In the genomic region with DNA sequence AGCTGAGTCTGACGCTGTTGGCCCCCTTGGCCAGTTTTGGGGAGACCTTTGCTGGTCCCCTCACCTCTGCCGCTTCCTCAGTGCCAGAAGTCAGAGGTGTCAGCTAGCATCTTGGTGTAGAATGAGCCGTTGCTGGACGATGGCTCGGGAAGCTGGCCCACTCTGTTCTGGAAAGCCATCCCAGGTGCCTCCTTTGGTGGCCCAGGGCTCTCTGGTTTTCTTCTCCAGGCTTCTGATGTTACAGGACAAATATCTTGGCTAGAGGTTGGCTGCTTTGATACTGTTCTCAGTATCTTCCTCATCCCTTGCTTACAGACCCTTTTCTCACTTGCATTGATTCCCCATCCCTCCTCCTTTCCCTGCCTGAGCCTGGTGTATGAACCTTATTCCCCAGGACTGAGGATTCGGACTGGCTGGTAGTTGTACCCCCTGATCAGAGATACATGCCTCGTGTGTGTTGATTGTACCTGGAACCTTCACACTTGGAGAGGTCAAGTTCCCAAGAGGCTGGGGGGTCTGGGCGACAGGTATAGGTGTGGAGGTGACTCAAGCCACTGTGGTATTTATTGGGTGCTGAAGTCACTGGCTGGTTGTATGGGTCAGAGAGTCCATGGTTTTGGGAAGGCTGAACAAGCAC, we compare ENCODE assay signal across 8 mouse cellular contexts. TPM values are rescaled to one million over a fixed set of nuclear protein-coding genes. Genes with fewer than 3 reads are reported as not detected.
DNase-seq lines count a peak whose midpoint lies in the region; ATAC-seq and TF ChIP-seq lines count a peak whose summit lies in the region.

No protein-coding gene starts in this region.

- H3K36me3 ChIP-seq in lung, embryonic 16.5 days (ENCODE audit: control insufficient read depth, insufficient read depth, low read length) = no peaks in the 10 kb centered on the region
- no peaks in the 10 kb centered on the region for H3K36me3 ChIP-seq in limb, embryonic 11.5 days (ENCODE audit: control insufficient read depth, insufficient read depth, low read length)
- H3K36me3 ChIP-seq in small intestine, adult 2 months (ENCODE audit: control insufficient read depth, insufficient read depth, low read length) = no peaks in the 10 kb centered on the region

- intact Hi-C loops in left cerebral cortex, postnatal 4 days (cut with DNase I) = no loop called here

- no peaks in the 10 kb centered on the region for H3K27me3 ChIP-seq in cerebellum, adult 2 months (ENCODE audit: control insufficient read depth, insufficient read depth, low read length)
- H3K27me3 ChIP-seq in lung, embryonic 16.5 days (ENCODE audit: control insufficient read depth, insufficient read depth, low read depth, low read length) = no peaks in the 10 kb centered on the region
- no peaks in the 10 kb centered on the region for H3K27me3 ChIP-seq in limb, embryonic 11.5 days (ENCODE audit: control insufficient read depth, insufficient read depth, low read length)
- peaks cover 11% of the 10 kb centered on the region for H3K27me3 ChIP-seq in small intestine, adult 2 months (ENCODE audit: control insufficient read depth, insufficient read depth, low read length)

- peak overlapping the region; percentile 97 for H3K27ac ChIP-seq in cerebellum, adult 2 months (ENCODE audit: insufficient read depth, low read length)
- peak overlapping the region; percentile 94 for H3K27ac ChIP-seq in lung, embryonic 16.5 days (ENCODE audit: low read length)
- H3K27ac ChIP-seq in limb, embryonic 11.5 days (replicated peaks; ENCODE audit: low read depth, low read length) = no peak overlapping the region; the same call in 1 of the 2 replicates
- H3K27ac ChIP-seq in small intestine, adult 2 months (ENCODE audit: insufficient read depth, low read depth, low read length) = peak overlapping the region; percentile 7; the same call in 1 of the 2 replicates

- TF ChIP-seq CTCF in cerebellum, adult 2 months (IDR thresholded peaks at IDR 0.05; ENCODE audit: borderline replicate concordance, insufficient read depth, low read depth, low read length) = no peak
- no peak for TF ChIP-seq CTCF in small intestine, adult 2 months (IDR thresholded peaks at IDR 0.05; ENCODE audit: extremely low read depth, insufficient read length, insufficient replicate concordance, low read depth, low read length)

- WGBS in cerebellum, adult 2 months = 5% methylated on average over 8 of the region's 8 CpGs
- 23% methylated on average over 8 of the region's 8 CpGs for WGBS in lung, embryonic 16.5 days
- 18% methylated on average over 8 of the region's 8 CpGs for WGBS in limb, embryonic 11.5 days
- 55% methylated on average over 8 of the region's 8 CpGs for WGBS in small intestine, adult 2 months

- H3K4me3 ChIP-seq in cerebellum, adult 2 months (replicated peaks; ENCODE audit: insufficient read depth, low read depth, low read length) = peak overlapping the region; percentile 86
- H3K4me3 ChIP-seq in lung, embryonic 16.5 days (ENCODE audit: low read length) = peak overlapping the region; percentile 73
- peak overlapping the region; percentile 62 for H3K4me3 ChIP-seq in limb, embryonic 11.5 days (ENCODE audit: low read depth, low read length)
- peak overlapping the region; percentile 67 for H3K4me3 ChIP-seq in small intestine, adult 2 months (ENCODE audit: low read depth, low read length)

- peak overlapping the region; percentile 82 for H3K9ac ChIP-seq in lung, embryonic 16.5 days (ENCODE audit: low read length)
- peak overlapping the region; percentile 92 for H3K9ac ChIP-seq in limb, embryonic 11.5 days (ENCODE audit: low read length)

- no peak for ATAC-seq in lung, embryonic 16.5 days (ENCODE audit: low read depth)
- ATAC-seq in limb, embryonic 11.5 days (ENCODE audit: insufficient number of reproducible peaks, low FRiP score, low TSS enrichment, low read depth) = no peak

- peak overlapping the region; percentile 96 for H3K4me2 ChIP-seq in lung, embryonic 16.5 days (ENCODE audit: low read depth, low read length)
- H3K4me2 ChIP-seq in limb, embryonic 11.5 days (ENCODE audit: low read depth, severe bottlenecking) = peak overlapping the region; percentile 95

- no peak for DNase-seq in cerebellum, adult 2 months
- no peak for DNase-seq in cerebellum, postnatal 14 days
- no peak for DNase-seq in lung, postnatal 25 days (ENCODE audit: low spot score)
- DNase-seq in limb, embryonic 11.5 days (ENCODE audit: low spot score) = no peak
- DNase-seq in frontal cortex, postnatal 10 days (ENCODE audit: low spot score in 2 of 2) = no peak
- DNase-seq in left cerebral cortex, postnatal 4 days = no peak

- no peak for TF ChIP-seq POLR2A in cerebellum, adult 2 months (IDR thresholded peaks at IDR 0.05; ENCODE audit: borderline replicate concordance, insufficient read depth, low read length)
- no peak for TF ChIP-seq POLR2A in small intestine, adult 2 months (IDR thresholded peaks at IDR 0.05; ENCODE audit: low read depth, low read length)

- peaks cover 29% of the 10 kb centered on the region for H3K4me1 ChIP-seq in cerebellum, adult 2 months (ENCODE audit: control insufficient read depth, insufficient read depth, low read length)
- H3K4me1 ChIP-seq in lung, embryonic 16.5 days (replicated peaks; ENCODE audit: control insufficient read depth, insufficient read depth, low read length) = peaks cover 20% of the 10 kb centered on the region
- H3K4me1 ChIP-seq in limb, embryonic 11.5 days (ENCODE audit: control insufficient read depth, insufficient read depth, low read length) = peaks cover 12% of the 10 kb centered on the region; the same call in 1 of the 2 replicates
- peaks cover 8% of the 10 kb centered on the region for H3K4me1 ChIP-seq in small intestine, adult 2 months (ENCODE audit: control insufficient read depth, insufficient read depth, insufficient read length, low read length)

- H3K9me3 ChIP-seq in lung, embryonic 16.5 days (ENCODE audit: control insufficient read depth, low read length) = no peaks in the 10 kb centered on the region
- H3K9me3 ChIP-seq in limb, embryonic 11.5 days (ENCODE audit: control insufficient read depth, low read length) = no peaks in the 10 kb centered on the region

RNA-seq across cellular contexts. Expression of gene Epb41l1, which starts 55.5 kb away (rescaled TPM):
- polyA plus RNA-seq in cerebellum, adult 2 months (2012; rRNA removed) = 219 and 223 TPM in 2 replicates
- polyA plus RNA-seq in lung, embryonic 16.5 days (2015; fragmentation: Nextera tagmentation; extraction: Ambion mirVana) = 2.1 and 2.2 TPM in 2 replicates
- polyA plus RNA-seq in limb, embryonic 11.5 days (2014; fragmentation: Nextera tagmentation; extraction: Ambion mirVana) = 2.1 and 2.2 TPM in 2 replicates
- polyA plus RNA-seq in small intestine, adult 2 months (2012; rRNA removed) = 11.8 and 14.0 TPM in 2 replicates
- total RNA-seq in left cerebral cortex, postnatal 4 days (2021) = 100 to 1,000 TPM; 229 to 236 TPM

Comparison
In these comparisons a context has a peak if more than half of its experiments do, and no peak if none do; other contexts are left out.
1. RNA of gene Epb41l1, which starts 55.5 kb away (polyA plus RNA-seq): 219 to 223 TPM in cerebellum, adult 2 months; 11.8 to 14.0 TPM in small intestine, adult 2 months, 2.1 to 2.2 TPM in lung, embryonic 16.5 days and 2.1 to 2.2 TPM in limb, embryonic 11.5 days; every median in the first group is over 10 times any median in the second.
2. Peak in every context shown above with its lines, with median percentiles within 50 percentile points of each other: H3K4me3 ChIP-seq.